Mouse (Mus musculus): ENCODE results near the gene Oxnad1.

DNA sequence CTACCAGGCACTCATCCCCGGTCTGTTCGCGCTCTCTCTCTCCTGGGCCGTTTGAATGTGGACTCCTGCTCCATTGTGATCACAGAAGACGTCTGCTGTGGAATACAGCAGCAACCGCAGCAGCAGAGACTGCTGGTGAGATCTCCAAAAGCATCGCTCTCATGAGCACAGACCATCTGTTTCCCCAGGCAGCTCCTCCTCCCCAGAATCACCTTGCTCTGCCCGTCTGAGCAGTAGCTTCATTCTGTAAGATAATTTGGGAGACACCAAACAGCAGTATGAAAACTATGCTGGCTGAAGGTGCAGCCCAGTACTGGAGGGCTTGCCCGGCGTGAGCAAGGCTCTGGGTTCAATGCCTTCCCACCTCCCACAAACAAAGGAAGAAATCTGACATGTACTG, 4.1 kb upstream of the Oxnad1 start:
- TF ChIP-seq POLR2A (IDR thresholded peaks at IDR 0.05; ENCODE audit: low read depth, low read length) (no peak), CTCF (IDR thresholded peaks at IDR 0.05; ENCODE audit: borderline replicate concordance, insufficient read depth, low read length) (no peak)
